Mouse (Mus musculus): ENCODE results near the gene Gabrb1.

The Gabrb1 gene

DNA sequence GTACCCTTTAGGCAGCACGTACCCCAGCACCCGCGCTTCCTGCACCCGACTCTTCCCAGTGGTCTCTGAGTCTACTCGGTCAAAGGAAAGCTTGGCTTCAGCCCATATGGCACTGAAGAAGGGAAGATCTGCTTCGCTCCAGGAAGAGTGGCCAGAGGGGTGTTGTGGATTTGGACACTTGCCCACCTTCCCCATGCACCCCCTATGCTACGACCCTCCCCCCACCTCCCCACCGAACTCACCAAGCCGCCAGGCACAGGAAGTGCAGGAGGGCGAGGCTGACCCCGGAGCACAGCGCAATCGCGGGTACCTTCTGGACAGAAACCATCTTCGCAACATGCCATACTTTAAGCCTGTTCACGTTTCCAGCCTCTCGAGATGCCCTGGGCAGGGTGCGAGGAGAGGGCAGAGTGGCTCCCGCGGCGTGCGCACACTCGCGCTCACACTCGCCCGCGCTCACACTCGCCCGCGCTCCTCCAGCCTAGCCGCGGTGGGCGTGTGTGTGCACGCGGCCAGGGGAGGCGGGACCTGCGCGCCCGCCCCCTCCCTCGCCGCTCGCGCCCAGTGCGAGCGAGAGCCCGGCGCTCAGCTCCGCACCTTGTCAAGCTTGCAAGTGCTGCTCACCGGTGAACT lies at the start of gene Gabrb1:
Gene Gabrb1, plus strand, starts transcription at position 632 of the 633 bp plus-strand sequence.
- no peak for DNase-seq

DNA sequence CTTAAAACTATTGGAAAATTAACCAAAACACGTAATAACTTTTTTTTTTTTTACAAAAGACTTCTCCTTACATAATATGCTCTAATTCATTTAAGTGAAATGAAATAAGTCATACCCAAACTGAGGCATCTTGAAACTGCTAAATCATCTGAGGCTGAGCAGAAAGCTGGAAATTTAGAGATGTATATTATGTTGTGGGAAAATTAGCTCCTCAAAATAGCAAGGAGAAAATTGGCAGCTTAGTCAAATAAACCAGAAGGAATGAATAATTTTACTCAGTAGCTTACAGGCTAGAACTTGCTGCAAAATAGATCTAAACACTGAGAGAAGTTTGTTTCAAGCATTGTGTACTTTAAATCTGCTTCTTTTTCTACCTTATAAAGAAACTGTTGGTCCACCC lies 49.2 kb upstream of the Gabrb1 start:
- DNase-seq = no peak

DNA sequence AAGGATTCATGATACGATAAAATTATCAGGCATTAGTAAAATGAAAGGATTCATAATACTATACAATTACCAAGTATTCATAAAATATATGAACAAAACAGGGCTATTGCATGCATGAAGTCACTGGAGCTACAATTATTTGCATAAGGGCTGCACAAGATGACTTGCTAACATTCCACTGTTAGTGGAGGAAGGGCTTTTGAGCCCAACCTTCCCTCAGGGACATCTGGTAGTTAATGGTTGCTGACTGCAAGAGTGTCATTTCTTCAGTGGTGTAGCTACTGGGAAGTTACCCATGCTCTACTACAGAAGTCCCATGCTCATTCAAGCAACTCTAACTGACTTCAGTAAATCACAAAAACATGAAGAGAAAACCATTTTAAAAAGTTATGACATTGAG lies 43.6 kb upstream of the Gabrb1 start:
- no peak for DNase-seq

DNA sequence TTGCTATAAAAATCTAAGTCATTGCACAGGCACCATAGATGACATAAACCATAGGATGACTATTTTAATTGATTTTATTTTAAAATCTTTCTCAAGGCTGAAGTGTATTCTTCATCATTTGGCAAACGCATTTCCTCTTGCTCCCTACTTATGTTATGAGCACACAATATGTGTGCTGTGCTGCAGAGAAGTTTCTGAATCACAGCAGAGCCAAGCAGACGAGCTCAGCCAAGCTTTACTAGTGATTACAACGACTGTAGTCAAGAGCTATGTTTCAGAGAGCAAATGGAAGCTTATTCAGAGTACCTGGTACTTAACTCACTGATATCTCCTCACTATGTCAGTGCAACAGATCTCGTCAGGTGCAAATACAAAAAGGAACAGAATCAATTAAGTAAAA lies 41.2 kb upstream of the Gabrb1 start:
- DNase-seq = no peak

DNA sequence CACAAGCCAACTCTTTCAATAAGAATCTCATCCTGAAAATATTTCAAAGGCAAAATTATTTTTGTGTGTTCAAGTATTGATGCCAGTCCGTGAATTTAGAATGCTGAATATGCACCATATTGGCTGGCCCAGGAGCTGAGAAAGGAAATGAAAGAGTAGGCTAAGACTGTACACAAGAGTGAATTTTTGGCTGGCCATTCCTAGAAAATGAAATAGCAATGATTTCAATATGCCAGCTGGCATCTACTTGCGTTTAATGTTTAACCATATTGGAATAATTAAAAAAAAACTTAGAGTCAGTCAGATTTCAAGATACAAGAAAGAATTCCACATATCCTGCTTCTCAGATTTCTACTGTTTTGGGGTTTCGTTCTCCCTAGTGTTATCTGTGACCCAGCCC lies 30.1 kb upstream of the Gabrb1 start:
- no peak for DNase-seq

DNA sequence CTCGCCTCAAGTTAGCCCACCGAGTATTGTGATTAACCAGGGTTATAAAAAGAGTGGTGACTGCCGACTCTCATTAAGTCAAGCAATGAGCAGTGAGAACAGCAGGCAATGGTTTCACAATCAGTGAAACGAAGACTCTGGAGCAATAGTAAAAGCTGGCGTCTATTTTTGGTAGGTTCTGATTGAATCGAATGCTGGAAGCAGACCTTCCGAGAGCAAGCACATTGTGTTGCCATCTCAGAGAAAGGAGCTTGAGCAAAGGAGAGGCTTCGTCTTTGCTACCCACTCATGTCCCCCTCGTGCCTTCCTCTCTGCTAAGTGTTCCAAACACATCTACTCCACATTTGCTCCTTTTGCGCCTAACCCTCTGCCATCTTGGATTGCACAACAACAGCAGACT lies 18.1 kb upstream of the Gabrb1 start:
- DNase-seq = no peak

DNA sequence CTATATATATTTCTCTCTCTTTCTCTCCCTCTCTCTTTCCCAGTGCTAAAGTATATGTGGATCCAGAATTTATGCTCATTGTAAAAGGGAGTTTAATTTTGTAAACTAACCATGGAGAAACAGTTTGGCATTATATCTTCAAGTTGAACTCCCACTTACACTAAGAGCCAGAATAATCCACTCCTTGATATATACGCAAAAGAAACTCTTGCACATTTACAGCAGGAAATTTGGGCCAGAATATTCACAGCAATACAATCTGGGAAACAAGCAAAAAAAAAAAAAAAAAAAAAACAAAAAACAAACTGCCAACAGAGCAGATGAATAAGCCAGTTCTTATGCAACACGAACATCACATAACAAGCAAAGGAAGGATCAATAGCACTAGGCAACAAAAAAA lies 9.8 kb upstream of the Gabrb1 start:
- no peak for DNase-seq

DNA sequence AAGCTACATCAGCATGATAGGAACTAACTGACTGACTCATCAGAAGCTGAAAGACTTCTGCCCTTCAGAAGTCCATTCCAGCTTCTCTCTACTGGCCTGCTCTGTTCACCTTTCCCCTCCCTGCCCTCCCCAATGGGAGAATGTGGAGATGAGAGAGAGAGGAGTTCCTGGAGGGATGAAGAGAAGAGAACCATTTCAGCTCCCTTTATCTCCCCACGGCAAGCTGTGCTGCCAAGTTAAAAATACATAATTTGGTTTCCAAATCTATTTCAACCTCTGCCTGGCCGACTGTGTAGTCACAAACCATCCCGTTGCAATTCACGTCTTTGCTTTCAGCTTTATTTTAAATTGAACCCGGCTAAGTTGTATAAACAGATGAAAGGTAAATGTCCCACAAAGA lies 3.9 kb upstream of the Gabrb1 start:
- no peak for DNase-seq

DNA sequence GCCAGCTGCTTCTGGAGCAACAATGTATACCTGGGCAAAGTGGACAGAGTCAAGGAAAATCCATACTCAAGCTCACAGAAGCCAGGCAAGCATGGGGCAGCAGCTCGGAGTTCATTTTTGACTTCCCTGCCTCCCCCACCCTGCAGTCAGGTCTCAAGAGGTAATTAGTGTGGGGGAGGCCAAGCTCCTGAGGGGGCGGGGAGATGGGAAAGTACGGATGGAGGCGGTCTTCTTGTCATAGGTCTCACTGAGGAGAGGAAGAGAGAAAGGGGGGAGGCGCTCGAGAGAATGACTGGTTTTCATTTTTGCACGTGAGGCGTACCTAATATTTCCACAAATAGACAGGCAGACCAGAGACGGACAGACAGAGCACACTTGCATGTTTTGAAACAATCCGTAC lies 1.1 kb upstream of the Gabrb1 start:
- no peak for DNase-seq

DNA sequence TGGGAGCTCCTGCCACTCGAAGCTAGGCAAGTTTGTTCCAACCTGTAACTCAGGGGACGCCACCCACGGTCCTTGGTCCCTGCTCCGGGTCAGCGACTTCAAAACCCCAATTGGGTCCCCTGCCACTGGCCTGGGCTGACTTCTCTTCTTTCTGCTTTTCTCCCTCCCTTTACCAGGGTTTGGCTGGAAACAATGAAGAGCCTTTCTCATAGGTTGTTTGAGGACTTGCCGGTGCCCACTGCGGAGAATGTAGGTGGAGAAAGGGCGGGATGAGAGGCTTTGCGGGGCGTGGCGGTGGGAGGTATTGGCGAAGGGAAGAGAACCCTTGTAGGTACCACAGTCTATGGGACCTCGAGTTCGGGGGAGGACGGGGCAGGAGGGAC lies 193 bp downstream of the Gabrb1 start, which contains the start of gene Gabra4:
Gene Gabra4, minus strand, starts transcription at position 194 of the 383 bp plus-strand sequence.
- DNase-seq = no peak

DNA sequence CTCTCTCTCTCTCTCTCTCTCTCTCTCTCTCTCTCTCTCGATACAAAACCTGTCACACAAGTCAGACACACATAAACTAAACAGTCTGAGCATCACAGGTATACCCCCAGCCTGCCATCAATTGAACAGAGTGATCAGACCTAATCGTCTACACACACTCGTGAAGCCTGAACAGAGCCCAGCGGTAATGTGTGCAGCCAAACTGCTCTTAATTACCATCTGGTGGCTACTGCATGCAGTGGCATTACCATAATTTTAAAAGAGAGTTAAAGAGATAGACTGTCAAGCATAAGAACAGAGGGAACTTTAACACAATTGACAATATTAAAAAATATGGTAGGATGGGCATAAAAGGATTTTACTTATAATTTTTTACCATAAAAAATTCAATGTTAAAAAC lies 7.7 kb downstream of the Gabrb1 start:
- no peak for DNase-seq

DNA sequence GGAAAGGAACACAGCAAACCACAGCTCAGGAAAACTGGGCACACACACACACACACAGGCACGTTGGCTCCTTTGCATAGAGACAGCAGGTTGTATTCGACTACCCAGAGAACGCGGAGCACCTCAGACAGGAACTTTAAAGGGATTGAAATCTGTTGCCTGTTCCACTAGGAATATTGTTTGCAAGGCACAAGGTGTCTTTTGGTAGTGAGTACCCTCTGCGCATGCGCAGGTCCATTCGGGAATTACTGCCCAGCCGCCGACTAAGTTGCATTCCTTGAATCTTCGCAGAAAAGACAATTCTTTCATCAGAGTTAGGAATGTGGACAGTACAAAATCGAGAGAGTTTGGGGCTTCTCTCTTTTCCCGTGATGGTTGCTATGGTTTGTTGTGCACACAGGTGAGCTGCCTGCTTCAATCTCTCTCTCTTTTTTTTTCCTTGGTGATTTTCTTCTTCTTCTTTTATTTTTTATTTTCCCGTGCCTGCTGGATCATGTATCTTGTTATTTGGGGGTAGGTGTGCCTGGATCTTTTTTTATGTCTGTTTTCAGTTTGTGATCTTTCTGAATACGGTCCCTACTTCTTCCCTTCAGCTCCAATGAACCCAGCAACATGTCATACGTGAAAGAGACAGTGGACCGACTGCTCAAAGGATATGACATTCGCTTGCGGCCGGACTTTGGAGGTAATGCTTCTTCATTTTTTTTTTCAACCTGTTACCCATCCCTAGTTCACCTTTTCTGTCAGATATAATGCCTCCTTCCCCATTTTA lies 42.0 kb downstream of the Gabrb1 start:
- DNase-seq = no peak

DNA sequence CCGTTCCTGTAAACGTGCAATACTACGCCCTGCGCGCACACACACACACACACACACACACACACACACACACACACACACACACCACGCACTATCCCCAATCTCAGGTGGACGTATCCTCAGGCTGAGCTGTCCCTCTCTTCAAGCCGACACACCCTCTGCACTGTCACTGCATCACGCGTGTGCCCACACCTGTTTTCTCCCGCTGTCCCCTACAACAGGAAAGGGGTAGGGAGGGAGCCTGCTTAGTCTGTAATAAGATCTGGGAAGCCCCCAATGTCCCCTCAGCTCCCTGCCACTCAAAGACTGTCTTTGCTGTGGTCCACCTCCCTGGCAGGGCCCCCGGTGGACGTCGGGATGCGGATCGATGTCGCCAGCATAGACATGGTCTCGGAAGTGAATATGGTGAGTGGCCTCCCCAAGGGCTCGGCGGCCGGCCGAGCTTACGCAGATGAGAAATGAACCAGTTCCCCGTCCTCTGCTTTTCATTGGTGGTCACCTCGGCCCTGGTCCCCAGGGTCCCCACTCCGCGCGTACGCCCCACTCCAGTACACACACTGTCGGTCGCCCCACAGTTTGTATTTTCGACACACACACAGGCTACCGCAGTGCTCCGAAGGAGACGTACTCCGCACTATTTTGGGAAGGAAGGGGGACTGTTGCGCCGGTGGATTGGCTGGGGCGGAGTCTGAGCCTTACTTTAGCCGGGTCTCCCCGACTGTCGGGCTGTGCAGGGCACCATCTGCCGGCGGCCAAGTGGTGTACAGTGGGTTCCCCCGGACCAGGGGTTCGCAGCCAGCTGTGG lies 42.8 kb downstream of the Gabrb1 start:
- no peak for DNase-seq

DNA sequence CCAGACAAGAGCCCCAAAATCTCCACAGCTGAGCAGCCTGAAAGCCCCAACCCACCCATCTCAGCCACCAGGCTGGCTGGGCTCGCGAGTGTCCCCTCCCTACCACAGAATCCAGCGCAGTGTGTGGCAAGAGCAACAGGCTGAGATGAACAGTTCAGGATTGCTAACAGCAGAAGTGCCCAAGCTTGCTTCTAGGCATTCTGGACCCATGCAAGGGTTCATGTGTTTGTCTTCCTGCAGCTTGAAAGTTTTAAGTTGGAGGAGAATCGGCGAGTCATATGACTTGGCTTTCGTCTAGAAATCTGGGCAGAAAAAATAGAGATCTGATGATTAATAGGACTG lies 43.3 kb downstream of the Gabrb1 start:
- no peak for DNase-seq

DNA sequence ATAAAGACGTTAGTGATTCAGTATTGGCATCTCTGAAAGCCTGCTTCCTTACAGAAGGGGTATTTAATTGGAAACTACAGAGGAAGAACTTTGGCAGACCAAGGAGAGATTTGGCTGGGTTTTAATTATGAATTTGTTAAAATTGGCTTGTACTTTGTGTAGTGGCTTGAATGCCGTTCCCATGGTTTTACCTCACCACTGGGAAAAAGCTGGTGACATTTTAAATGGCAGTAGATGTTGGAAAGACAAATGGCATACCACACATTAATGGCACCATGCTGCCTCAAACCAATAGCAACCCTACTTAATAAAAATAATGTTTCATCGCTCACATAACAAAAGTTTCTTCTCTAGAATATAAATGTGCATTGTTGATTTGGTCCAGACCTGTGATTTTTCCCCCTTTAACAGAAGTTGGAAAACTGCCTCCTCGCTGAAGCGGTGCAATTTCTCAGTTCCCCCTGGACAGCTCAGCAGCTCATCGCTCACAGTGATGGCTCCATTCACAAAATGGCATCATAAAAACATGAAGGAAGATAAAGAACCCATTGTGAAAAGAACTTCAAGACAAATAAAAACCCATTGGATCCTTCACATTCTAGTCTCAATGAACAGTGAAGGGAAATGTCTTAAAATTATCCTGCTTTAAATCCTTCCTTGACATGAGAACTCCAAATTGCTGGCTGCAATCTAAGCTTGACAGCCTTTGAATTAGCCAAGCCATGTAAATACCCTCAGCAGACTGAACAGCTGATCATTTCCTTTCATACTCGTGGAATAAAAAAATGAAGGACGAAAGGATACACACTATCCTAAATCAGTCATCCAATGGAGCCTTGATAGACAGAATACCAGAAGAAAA lies 75.2 kb downstream of the Gabrb1 start:
- DNase-seq = no peak

DNA sequence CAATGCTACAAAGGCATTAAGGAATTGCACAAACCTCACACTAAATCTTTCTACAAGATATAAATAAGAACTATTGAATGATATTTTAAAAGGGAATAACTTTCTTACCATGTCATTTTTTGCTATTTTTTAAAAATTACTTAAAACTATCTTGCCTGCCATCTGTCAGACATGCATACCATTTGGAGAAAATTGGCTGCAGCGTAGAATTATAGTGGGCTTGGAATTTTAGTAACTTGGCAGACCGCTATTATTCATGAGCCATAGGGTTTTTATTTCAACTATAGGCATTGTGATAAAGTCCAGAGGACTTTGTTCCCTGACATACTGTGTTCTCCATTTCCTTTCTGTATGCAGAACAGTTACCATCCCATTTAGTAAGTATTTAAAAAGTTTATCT lies 89.5 kb downstream of the Gabrb1 start:
- no peak for DNase-seq

DNA sequence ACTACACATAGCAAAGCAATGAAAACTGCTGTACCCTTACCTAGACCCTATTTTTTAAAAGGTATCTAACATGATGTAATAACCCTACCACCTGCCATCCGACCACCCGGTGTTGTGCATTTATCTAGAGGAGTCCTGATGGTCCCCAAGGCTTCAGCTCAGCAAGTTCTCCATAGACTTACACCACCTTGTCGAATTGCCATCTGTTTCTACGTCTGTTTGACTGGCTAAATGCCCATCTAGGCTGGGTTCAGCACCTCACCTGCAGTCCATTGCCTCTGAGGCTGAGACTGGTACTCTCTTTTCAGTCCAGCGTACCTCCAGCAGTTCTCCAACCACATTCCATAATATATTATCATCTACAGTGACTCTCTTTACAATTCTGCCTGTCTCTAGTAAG lies 96.1 kb downstream of the Gabrb1 start:
- no peak for DNase-seq

DNA sequence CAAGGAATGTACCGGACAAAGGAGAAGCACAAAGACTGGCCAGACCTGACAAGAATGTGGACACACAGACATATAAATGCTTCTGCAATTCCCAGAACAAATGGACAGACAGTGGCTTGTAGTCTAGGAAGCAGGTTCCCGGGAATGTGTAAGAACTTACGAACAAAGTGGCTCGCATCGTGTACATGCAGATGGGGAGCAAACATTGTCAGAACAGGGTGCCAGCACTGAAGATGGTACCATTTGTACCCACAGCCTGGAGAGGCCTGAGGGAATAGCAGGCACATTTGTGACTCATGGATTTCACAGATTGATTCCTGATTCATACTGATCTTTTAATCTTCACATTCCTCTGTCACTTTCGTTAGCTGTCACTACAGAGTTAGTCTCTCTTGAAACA lies 103.2 kb downstream of the Gabrb1 start:
- DNase-seq = no peak

DNA sequence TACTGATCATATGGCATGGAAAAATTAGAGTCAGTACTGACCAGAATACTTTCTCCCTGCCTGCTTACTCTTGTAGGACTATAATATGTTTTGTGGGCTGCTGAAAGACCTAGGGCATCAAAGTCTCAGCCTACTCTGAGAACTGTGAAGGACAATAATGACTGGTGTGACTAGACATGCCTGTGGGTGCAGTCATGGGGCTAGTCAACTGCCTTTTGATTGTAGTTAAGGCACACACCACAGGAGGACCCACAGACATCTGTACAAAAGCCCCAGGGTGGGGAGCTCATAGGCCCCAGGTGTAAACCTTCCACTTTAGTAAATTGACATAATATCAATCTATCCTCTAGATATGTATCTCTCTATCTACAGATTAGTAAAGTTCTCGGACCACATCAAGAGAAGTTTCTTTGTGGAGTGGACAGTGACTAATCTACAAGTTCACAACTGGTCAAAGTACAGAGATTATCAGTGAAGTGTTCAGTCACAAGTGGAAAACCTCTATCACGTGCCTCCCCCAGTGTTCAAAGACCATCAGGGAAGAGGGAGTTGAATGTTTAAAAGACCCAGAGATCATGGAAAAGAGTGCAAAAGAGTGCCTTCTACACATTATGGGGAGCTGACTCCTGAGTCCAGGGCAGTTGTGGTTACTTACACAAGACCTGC lies 123.7 kb downstream of the Gabrb1 start:
- no peak for DNase-seq

DNA sequence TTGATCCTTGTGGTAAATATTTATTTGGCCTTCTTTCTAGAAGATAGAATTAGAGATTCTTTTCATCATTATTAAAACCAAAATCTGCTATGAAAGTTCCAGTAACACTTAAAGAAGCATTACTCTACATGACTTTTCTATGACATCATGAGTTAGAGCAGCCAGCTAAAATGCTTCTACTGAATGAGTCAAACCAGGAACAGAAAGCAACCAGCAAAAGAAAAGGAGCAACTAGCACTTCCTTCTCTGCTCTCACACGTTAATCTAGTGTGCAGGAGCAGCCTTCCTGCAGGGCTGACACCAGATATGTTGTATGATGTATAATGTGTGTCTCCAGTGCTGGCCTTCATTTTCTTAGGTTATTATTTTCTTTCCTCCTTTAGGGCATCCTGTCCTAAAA lies 164.9 kb downstream of the Gabrb1 start:
- no peak for DNase-seq

DNA sequence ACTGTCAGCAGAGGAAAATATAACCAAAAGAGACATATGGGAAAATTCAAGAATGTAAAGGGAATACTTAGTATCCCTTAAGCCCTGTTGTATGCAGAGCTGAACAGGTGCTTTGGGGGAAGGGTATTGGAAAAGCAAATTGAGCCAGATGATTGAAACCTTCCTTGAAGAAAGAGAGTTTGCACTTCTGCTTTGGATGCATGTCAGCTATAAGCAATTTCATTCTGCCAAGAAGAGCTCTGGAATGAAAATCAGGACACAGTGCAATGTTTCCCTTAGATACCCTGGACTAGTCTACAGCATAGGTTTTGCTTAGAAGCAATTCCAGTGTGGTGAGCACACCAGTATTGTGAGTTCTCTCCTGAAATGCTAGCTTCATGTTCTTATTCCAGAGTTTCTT lies 170.4 kb downstream of the Gabrb1 start:
- DNase-seq = no peak

DNA sequence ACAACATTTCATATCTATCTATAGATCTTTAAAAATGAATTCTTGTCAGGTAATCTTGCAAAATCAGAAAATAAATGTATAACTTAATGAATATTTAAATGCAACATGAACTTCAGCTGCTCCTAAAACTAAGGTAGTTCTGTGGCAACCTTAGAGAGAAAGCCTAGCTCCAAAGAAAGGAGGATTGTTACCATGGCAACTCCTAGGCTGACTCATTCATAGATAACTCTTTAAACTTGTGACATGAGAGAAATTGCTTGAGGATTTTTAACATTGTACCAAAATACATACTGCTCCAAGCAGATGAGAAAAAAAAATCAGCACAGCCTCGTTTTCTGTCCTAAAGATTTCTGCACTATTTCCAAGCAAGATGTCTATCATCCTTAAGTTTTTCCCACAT lies 171.1 kb downstream of the Gabrb1 start:
- no peak for DNase-seq

DNA sequence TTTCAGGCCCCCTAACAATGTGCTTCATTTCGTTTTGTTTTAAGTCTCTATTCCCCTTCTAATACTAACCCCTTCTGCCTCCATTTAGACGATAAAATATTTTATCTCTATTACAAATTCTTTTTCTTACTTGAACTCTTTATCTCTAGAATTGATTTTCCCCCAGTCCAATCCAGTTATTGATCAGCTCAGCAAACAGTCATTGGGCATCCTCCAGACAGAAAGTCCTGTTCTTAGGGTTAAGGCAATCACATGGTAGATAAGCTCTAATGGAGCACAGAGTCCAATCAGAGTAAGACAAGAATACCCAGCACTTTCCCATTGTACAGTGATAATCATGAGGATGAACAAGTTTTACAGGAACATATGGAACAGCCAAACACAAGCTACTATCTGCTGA lies 172.4 kb downstream of the Gabrb1 start:
- DNase-seq = no peak
